Mouse (Mus musculus) layer of hippocampus, adult 11-12 months (tissue): ENCODE data around the gene Smc5.

Experiments
- DNase-seq: peaks from one replicate; pipeline ENCODE4 v3.0.0; 2022; ENCODE audit warnings: low spot score

Gene Smc5

GRCm38 (mm10) chr19:23273355-23274053 lies at the start of gene Smc5:
Gene Smc5 (minus strand): TSS chr19:23273897.
- peak; percentile 86 for DNase-seq

DNA sequence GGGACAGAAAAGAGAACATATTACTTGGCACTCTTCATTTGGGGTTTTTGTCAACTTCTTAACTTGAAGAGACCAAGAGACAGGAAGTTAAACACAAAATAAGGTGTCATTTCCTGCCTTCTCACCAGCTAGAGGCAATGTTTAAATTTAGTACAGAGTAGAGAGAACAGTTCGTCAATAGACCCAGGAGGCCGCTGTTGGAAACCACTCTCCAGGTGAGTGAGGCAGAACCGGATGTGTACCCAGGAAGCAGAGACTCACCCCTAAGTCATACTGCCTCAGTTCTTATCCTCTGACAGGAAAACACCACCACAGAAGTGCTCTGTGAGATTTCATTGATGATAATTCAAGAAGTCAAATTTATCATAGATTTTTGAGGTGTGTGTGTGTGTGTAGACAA lies 49.4 kb upstream of the Smc5 start:
- DNase-seq, result no peak

DNA sequence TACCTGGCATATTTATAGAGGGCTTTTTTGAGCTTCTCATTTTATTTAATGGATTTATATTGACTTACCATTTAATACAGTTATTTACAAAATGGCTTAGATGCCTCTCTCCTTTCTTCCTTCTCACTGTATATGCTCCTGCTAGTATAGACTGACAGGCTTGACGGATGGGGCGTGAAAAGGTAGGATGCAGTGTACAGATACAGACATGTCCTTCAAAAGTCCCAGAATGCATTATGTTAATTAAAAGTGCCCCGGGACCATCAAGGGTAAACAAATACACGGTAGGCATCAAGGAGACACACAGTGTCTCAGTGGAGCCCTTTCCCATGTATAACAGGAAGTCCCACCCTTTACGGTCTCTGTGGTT lies 44.3 kb upstream of the Smc5 start:
- DNase-seq, result no peak

- no peak for DNase-seq
Observed at GRCm38 (mm10) chr19:23317295-23317988, 43.7 kb upstream of the Smc5 start.

DNA sequence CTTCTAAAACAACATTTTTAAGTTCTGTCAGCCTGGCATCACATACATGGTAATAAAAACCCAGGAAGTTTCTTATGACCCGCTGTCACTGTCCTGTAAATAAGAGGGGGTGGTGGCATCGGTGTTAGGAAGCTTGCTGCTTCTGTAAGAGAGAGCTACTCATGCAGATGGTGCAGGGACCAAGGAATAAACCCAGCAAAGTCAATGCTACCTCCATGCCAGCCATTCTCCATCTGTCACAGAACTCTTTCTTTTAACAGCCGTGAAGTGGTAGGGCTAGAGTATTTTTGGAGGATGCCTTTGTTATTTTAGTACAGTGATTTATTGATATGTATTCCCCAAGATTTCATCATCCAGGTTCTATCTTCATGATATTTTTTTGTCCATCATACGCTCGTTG lies 43.2 kb upstream of the Smc5 start:
- no peak for DNase-seq

GRCm38 (mm10) chr19:23309979-23310378 lies 36.3 kb upstream of the Smc5 start:
- no peak for DNase-seq

DNA sequence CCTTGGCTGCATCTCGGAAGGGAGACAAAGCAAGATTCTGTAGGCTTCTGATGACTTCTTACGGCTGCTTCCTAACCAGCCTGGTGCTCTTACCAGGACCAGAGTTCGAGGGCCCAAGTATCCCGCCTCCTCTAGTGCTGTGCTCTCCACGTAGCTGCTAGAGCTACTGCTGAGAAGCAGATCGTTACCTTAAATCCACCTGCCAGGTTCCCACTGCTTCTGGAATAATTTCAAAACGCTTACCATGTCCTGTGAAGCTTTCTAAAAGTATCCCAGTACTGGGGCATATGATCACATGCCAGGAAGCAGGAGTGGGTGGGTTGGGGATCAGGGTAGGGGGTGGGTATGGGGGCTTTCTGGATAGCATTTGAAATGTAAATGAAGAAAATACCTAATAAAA lies 33.0 kb upstream of the Smc5 start:
- DNase-seq, result no peak

GRCm38 (mm10) chr19:23299987-23300386 lies 26.3 kb upstream of the Smc5 start:
- DNase-seq, result no peak

DNA sequence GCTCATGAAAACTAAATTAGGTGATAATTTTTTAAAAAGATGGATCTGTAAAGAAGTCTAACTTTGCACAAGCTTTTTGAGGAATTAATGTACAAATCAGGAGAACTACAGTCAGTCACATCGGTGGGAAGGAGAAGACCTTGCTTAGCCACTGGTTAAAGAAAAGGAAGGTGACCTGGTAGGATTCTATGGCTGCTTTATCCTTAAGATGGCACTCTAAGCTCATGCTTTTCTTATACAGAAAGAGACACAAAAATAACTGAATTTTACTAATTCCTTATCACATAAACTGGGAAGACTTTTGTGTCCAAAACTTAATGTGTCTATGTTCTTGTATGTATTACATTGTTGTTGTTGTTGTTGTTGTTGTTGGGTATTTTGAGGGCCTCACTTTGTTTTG lies 25.2 kb upstream of the Smc5 start:
- no peak for DNase-seq

DNA sequence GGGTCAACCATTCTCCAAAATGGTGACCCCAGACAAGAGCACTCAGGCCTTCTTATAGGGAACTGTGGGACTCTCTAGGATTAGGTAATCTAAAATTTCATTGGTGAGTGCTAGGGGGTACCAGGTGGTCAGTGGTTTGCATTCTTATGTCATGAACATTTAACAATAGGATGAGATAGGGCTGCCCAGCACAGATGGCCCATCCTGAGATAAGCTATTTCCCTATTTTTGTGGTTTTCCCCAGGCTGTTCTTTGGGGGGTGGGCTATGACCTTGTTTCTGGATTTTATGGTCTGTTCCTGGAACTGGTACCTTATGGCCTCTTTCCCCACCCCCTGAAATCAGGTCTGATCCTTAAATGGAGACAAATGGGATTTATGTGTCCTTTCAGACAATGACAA lies 23.5 kb upstream of the Smc5 start:
- no peak for DNase-seq

GRCm38 (mm10) chr19:23289251-23289650 lies 15.6 kb upstream of the Smc5 start:
- DNase-seq, result no peak

GRCm38 (mm10) chr19:23281911-23282660 lies 8.4 kb upstream of the Smc5 start:
- DNase-seq, result no peak

DNA sequence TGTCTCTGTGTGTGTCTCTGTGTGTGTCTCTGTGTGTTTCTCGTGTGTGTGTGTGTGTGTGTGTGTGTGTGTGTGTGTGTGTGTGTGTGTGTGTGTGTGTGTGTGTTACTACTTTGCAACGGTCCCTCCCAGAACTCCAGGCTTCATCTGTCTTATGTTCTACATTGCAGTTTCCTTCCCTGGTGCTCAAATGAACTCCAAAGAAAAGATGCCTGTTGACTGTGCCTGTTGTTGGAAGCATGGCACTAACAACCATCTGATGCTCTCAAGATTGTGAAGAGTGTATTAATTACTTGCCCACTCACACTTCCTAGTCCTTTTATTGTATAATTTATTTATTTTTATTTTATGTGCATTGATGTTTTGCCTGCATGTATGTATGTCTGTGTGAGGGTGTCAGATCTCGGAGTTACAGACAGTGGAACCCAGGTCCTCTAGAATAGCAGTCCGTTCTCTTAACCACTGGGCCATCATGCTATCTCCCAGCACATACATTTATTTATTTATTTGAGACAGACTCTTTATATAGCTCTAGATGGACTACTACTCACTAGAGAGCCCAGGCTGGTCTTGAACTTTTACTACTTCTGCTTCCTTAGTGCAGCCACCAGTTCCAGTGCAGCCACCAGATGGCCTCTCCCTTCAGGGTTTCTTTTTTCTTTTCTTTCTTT lies 492 bp upstream of the Smc5 start:
- DNase-seq, result no peak

GRCm38 (mm10) chr19:23256771-23257170 lies 16.9 kb downstream of the Smc5 start:
- no peak for DNase-seq

- no peak for DNase-seq
Observed at GRCm38 (mm10) chr19:23246473-23246872, 27.2 kb downstream of the Smc5 start.

DNA sequence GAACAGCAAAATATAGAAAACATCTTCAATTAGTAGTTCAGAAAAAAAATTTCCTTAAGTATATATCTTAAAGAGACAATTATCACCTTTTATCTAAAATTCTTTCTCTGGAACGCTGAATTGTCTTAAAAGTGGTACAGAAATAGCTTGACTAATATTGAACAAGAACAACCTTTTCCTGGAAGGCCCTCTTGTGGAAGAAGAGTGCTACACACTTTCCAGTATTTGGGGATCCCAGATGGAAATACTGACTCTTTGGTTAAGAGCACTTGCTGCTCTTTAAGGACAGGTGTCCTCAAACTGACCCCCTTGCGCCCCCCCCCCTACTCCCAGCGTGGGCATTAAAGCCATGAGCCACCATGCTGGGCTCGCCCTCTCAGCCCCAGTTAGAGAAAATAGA lies 48.6 kb downstream of the Smc5 start:
- DNase-seq, result peak; percentile 64

GRCm38 (mm10) chr19:23214326-23214725 lies 59.4 kb downstream of the Smc5 start:
- peak; percentile 70 for DNase-seq

GRCm38 (mm10) chr19:23211325-23211724 lies 62.4 kb downstream of the Smc5 start:
- DNase-seq, result no peak

DNA sequence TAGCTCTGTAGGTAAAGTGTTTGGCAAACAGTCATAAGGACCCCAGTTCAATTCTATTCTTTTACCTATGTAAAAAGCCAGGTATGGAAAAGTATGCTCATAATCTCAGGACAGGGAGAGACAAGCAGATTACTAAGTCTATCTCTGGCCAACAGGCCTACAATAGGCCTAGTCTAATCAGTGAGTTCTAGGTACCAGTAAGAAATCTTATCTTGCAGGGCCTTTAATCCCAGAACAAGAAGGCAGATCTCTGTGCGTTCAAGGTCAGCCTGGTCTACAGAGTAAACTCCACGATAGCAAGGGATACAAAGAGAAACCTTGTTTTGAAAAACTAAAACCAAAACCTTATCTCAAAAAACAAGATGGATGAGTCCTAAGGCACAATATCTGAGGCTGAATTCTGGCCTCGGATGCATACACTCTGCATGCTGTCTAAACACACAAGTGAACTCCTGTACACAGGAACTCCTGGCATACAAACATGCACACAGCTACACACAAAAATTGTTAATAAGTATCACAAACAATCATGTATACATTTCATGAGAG lies 70.1 kb downstream of the Smc5 start:
- DNase-seq, result no peak

GRCm38 (mm10) chr19:23202106-23202505 lies 71.6 kb downstream of the Smc5 start:
- no peak for DNase-seq

GRCm38 (mm10) chr19:23193076-23193475 lies 80.6 kb downstream of the Smc5 start:
- DNase-seq, result no peak

- DNase-seq, result no peak
Observed at GRCm38 (mm10) chr19:23191486-23191885, 82.2 kb downstream of the Smc5 start.
